Mouse (Mus musculus): ENCODE results near the gene Npcd. TPM values are rescaled to one million over a fixed set of nuclear protein-coding genes. Genes with fewer than 3 reads are reported as not detected.

Npcd gene
- total RNA-seq, 2 experiments from 2014 or later: 0.30 TPM; not detected in 1

DNA sequence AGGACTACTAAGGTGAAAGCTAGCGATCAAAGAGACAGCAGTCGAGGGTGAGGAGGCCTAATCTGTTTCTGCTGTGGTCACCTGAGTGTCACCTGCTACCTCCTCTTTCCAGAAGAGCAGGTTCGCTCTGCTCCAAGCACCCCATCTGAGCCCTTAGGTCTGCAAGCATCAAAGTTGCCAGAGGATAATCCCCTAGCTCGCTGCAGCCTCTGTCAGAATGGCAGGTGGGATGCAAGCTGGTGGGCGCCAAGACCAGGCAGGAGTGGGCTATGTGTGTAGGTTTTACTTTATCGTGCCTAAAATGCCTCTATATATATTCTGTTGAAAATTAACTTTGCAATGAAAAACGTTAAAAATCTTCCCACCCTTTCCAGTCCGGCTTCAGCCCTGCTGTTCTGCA lies 28.8 kb downstream of the Npcd start:
- DNase-seq: no peak
- intact Hi-C loops (cut with DNase I): no loop called here

DNA sequence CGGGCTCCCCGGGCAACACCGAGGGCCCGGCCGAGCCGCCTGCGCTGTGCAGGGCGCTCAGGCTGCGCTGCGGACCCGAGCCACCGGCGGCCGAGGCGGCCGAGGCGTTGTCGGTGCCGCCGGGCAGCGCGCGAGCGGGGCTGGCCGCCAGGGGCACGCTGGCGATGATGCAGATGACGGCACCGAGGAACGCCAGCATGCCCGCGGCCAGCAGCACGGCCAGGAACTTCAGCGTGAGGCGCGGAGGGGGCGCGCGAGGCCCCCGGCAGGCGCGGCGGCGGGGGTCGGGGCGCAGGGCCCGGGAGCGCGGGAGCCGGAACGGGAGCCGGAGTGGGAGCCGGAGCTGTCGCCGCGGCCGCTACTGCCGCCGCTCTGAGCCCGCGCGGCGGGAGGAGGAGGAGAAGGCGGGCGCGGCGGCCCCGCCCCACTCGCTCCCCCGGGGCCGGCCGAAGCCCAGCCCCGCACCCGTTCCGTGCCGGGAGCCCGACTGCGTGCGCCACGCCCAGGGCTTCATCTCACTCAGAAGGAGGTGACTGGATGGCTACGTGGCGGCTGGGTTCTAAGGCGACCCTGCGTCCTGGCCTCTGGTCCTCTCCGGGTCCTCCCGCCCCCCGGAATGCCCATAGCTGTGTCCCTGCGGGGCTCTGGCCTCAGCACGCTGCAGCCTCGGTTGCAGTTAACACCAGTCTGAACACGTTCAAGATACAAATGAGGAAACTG lies 29.5 kb downstream of the Npcd start, which contains the start of gene Nptxr:
Gene Nptxr, minus strand, starts transcription at position 415 of the 720 bp plus-strand sequence.
- intact Hi-C loops (cut with DNase I): no loop called here
- DNase-seq: peak; percentile 55 to 67

DNA sequence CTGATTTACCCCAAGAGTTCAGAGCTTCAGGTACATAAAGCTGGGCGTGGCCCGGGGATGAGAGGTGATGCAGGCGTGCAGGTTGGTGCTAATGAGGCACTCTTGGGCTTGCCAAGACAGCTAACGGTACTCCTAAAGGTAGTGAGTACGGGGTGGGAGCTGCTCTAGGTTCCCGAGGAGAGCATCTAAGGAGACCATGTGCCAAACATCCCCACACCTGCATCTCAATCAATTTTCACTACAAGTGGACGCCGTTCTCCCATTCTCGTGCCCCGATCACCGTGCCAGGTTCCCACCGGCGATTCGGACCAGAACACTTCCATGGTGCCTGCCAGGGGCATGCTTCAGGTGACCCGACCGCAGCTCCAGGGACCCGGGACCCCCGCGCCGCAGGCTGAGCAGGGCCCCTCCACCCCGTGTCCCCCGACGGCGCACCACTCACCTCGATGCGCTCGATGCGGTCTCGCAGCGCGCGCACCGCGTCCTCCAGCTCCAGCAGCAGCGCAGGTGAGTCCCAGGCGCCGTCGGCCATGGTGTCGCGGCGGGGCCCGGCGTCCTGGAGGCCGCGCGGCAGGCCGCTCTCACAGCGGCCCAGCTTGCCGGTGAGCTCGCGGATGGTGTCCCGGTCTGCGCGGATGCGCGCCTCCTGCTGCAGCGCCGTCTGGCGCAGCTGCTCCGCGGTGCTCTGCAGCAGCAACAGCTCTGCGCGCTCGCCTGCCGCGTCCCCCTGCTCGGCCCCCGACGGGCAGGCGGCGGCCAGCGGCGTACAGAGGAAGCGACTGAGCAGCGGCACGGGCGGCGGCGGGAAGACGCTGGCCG lies 30.3 kb downstream of the Npcd start:
- no peak for DNase-seq

GRCm38 (mm10) chr15:79802304-79802703 lies 31.7 kb downstream of the Npcd start:
- intact Hi-C loops (cut with DNase I): no loop called here

More for the DNA sequence above, 30.3 kb downstream of the Npcd start:
- intact Hi-C loops (cut with DNase I): no loop called here

GRCm38 (mm10) chr15:79801646-79802045 lies 32.4 kb downstream of the Npcd start:
- no peak for DNase-seq
- intact Hi-C loops (cut with DNase I): no loop called here

More at GRCm38 (mm10) chr15:79802304-79802703, 31.7 kb downstream of the Npcd start:
- DNase-seq: no peak

- no peak for DNase-seq
- intact Hi-C loops (cut with DNase I): no loop called here
These were observed 33.3 kb downstream of the Npcd start for GRCm38 (mm10) chr15:79800701-79801100.

DNA sequence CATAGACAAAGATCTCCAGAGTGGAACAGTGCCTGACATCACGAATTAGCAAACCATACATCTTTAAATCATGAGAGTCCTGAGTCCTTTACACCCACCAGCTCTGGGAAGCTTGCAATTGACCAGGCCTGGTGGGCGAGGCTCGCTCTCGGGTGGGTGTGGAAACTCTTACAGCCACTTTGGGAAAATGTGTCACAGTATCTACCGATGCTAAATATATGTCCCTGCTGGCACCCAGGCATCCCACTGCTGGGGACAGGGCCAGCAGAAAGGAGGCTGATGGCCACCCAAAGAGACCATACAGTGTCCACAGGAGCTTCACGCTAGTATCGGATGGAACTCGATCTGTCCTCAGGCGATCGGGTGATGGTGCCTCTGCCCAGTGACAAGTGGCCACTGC lies 35.4 kb downstream of the Npcd start:
- DNase-seq: no peak
- intact Hi-C loops (cut with DNase I): no loop called here

DNA sequence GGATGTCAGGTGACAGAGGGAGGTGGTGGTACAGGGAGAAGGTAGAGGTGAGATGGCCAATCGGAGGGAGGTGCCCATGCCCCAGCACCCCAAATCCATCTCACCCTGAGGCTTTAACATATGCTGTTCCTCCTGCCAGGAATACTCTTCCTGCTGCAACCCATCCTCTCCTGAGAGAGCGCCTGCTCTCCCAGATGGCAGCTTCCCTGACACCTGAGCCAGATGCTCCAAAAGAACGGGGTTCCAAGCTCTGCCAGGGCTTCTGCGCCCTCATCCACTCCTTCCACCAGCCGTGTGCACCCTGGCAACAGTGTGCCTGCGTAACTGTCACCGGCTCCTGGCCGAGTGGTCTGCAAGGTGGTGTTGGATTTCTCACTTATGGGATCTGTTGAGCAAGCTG lies 36.4 kb downstream of the Npcd start:
- intact Hi-C loops (cut with DNase I): no loop called here
- DNase-seq: no peak

GRCm38 (mm10) chr15:79797096-79797495 lies 36.9 kb downstream of the Npcd start:
- DNase-seq: no peak
- intact Hi-C loops (cut with DNase I): no loop called here

DNA sequence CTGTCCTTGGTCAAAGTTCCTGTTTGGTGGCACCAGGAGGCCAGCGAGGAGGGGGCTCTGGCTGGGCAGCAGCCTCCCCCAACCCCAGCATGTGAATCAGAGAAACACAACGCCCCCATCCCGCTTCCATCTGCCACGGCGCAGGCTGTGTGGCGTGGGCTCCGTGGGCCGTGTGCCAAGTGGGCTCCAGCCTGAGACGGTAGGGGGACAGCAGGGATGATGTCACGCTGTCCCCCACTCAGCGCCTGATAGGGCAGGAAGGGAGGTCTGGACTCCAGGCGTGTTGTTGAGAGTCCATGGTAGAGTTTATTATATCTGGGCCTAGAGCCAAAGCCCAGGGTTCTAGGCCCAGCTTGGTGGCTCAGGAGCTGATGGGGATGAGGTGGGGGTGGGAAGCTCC lies 37.8 kb downstream of the Npcd start:
- intact Hi-C loops (cut with DNase I): no loop called here
- no peak for DNase-seq

DNA sequence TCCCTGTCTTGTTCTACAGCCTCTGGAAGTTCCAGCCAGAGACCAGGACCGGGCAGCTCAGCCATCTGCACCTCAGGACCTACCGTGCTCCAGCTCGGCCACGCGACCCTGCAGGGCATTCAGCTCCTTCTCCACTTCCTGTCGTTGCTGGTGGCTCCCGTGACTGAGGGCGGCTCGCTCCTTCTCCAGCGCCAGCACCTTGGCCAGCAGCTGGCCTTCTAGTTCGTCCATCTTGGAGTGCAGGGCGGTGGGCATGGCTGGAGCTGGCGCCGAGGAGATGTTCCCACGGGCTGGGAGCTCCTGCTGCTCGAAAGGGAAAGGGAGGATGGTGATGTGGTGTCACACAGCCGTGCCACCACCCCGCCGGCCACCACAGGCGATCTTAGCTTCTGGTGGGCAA lies 39.9 kb downstream of the Npcd start:
- intact Hi-C loops (cut with DNase I): no loop called here

GRCm38 (mm10) chr15:79793076-79793475 lies 41.0 kb downstream of the Npcd start:
- intact Hi-C loops (cut with DNase I): no loop called here
- DNase-seq: no peak

More for the DNA sequence above, 39.9 kb downstream of the Npcd start:
- DNase-seq: no peak

- no peak for DNase-seq
- intact Hi-C loops (cut with DNase I): no loop called here
These were observed 41.6 kb downstream of the Npcd start for GRCm38 (mm10) chr15:79792455-79792854.

GRCm38 (mm10) chr15:79791502-79791901 lies 42.5 kb downstream of the Npcd start:
- intact Hi-C loops (cut with DNase I): no loop called here
- peak; percentile 52 to 60 for DNase-seq

DNA sequence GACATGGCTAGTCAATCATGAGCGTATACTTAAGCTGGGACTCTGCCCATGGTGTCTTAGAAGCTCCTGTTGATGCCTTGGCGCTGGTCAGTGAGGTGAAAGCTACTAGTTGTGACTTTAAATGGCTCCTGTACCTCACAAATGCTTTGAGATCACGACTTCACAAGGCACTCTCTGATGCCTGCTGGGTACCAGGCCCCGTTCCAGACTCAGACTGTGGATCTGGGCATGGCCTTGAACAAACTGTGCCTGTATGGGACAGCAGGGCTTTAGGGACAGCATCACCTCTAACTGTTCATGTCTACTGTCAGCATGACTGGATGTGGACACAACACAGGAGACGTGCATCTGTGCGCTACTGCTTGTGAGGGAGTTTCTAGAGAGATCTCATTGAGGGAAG lies 43.1 kb downstream of the Npcd start:
- DNase-seq: no peak
- intact Hi-C loops (cut with DNase I): no loop called here

- DNase-seq: no peak
- intact Hi-C loops (cut with DNase I): no loop called here
These were observed 43.9 kb downstream of the Npcd start for GRCm38 (mm10) chr15:79790111-79790510.

DNA sequence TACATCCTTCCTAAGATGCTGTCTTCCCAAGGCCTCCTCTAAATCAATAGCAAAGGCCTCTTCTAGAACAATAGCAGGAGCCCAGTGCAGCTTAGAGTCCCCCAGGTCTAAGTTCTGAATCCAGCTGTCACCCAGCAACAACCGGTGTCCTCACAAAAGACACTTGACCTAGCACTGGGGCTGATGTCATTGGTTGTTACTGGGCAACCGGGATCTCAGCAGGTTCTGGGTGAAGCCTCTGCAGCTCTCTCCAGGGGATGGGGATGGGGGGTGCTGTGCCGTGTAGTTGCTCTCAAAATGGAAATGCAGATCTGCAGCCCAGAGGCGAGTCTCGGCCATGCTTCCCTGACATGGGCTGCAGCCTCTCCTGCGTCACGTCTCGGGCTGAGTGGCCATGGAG lies 46.2 kb downstream of the Npcd start:
- intact Hi-C loops (cut with DNase I): no loop called here
- no peak for DNase-seq

GRCm38 (mm10) chr15:79785056-79785455 lies 49.0 kb downstream of the Npcd start:
- no peak for DNase-seq
- intact Hi-C loops (cut with DNase I): no loop called here

DNA sequence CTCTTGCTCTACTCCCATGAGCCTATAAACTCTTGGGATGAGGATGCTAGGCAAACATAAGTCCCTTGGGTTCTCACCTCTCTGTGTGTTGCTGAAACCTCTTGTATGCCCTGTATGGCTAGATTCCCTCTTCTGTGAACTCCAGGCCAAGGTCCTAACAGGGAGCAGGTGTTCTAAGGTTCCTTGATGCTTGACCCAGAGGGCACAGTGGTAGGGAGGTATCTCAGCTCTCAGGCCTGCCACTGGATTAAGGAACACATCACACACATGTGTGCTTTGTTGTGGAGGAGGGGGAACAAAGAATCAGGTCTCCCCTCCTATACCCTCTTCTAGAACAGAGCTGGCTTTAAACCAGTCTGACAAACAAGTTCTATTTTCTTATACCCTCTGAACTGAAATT lies 56.3 kb downstream of the Npcd start, which contains the start of gene Dnal4:
Gene Dnal4, minus strand, starts transcription at position 101 of the 400 bp plus-strand sequence.
- intact Hi-C loops (cut with DNase I): no loop called here
- no peak for DNase-seq

DNA sequence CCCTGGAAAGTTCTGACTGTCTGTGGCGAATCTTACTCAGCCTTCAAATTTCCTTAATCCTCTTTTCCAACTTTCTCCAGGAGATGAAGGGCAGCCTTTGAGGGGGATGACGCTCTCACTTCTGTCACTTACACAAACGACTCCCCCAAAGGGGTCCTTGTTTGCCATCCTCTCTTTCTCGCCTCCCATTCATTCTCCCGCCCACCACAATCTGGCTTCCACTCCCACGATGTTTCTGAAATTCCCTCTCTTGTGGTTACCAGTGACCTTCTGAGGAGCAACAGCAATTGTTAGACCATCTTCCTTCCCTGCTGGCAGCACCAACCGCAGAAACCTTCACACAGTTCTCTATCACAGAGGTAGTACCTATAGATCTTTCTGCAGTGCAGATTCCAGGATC lies 58.4 kb downstream of the Npcd start:
- intact Hi-C loops (cut with DNase I): no loop called here
- no peak for DNase-seq

DNA sequence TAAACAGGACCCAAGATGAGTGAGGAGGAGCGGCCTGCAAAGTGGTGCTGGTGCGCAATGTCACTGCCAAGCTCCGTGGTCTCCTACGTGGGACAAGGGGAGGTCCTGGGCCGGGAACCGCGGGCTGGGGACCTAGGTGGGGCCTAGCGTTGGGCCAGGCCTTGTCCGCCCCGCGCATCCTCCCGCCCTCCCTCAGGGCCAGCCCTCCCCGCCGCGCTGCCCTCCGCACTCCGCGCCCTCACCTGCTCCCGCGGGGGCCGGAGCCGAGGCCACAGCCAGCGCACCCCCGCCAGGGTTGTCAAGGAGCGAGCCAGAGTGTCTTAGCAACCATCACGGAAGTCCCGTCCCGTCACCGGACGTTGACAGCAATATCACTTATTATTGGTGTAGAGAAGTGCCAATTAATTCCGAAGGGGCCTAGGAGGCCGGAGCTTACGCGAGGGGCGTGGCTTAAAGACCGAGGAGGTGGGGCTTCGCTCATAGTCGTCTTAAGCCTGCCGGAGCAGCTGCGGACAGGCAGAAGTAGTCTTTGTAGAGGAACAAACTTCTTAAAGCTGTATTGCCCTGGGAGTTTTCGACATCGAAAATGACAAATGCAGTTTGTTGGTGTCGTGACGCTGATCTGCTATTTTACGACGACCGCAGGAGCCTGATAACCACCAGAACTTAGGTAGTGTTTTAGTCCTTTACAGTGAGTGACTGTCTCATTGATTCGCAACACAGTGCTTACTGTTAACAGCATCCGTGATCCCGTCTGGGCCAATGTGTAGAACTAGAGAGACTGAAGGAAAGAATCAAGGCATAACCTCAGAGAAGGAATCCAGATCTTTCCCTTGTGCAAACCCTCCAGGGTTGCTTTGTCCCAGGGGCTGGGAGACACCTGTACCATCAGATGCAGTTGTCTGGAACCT lies 59.7 kb downstream of the Npcd start:
- intact Hi-C loops (cut with DNase I): no loop called here

More for the DNA sequence above, 59.7 kb downstream of the Npcd start:
- DNase-seq: peak; percentile 93 to 96

All from heart, postnatal 36 days (tissue).